Mouse (Mus musculus): ENCODE results near the gene Mgat3.

DNA sequence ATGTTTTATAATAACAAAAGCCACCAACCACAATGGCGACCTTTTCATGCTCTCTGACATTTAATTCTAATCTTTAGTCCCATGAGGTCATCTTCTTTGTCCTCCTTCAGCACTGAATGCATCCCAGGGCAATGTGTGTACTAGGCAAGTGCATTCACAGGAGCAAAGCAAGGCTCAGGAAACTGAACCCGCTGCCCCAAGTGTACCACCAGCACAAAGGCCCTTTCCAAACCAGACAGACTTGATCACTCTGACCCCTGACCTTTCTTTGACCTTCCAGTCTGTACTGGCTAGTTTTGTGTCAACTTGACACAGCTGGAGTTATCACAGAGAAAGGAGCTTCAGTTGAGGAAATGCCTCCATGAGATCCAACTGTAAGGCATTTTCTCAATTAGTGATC, 58.8 kb downstream of the Mgat3 start:
- TF ChIP-seq CTCF (IDR thresholded peaks at IDR 0.05; ENCODE audit: control insufficient read depth, insufficient read depth, insufficient read length) (no peak), MYOD1 (IDR thresholded peaks at IDR 0.05; ENCODE audit: control insufficient read depth, insufficient read length, low read depth) (no peak), MYOG (IDR thresholded peaks at IDR 0.05; ENCODE audit: control insufficient read depth, extremely low read depth, insufficient read length) (no peak), USF1 (IDR thresholded peaks at IDR 0.05; ENCODE audit: low read depth) (no peak), MAX (IDR thresholded peaks at IDR 0.05) (no peak), FOSL1 (IDR thresholded peaks at IDR 0.05; ENCODE audit: insufficient read depth, low read length, poor library complexity, severe bottlenecking) (no peak), CEBPB (IDR thresholded peaks at IDR 0.05; ENCODE audit: low read depth) (no peak)
